Mouse (Mus musculus): ENCODE measurements at regions not wholly inside any gene's neighbourhood (a gene's known extent, or its start where the extent isn't known, plus 50 kb on each side); places are given as distances from the start of the nearest gene placed in this dataset.

DNA sequence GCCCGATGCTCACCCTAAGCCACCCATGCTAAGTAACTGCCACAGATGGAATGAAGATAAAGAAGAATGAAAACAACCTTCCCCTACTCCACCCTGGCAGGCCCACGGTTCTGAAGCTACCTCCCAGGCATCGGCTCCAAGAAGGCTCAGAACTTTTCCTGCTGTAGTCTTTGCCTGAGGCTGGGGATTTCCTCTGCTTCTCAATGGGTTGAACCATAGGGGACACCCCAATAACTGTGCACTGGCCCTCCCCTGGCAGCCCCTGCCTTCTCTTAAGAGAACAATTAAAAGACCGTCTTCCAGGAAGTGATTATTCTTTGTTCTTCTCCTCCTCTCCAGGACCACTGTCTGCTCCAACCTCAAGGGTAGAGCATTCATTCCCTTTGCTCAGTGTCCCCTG lies 191.9 kb downstream of the Maf start:
- H3K27me3 ChIP-seq, result peaks cover 15% of the 10 kb centered on the region
- ATAC-seq (ENCODE audit: low FRiP score, low read depth), result no peak
- H3K4me3 ChIP-seq, result no peak overlapping the region
- 68% methylated on average over 4 of the region's 4 CpGs for WGBS
- H3K4me2 ChIP-seq (replicated peaks), result no peak overlapping the region
- no peaks in the 10 kb centered on the region for H3K36me3 ChIP-seq
- no peak overlapping the region for H3K9ac ChIP-seq
- H3K9me3 ChIP-seq, result no peaks in the 10 kb centered on the region
- H3K27ac ChIP-seq, result no peak overlapping the region
- H3K4me1 ChIP-seq, result 0 out of 2 replicates have a peak, but pooled peaks cover 3% of the 10 kb centered on the region

GRCm38 (mm10) chr8:115514485-115514884 lies 193.1 kb downstream of the Maf start:
- H3K9me3 ChIP-seq, result no peaks in the 10 kb centered on the region
- no peak overlapping the region for H3K4me3 ChIP-seq
- no peak for ATAC-seq (ENCODE audit: low FRiP score, low read depth)
- peaks cover 10% of the 10 kb centered on the region; the same call in 1 of the 2 replicates for H3K4me1 ChIP-seq
- 78% methylated on average over 3 of the region's 3 CpGs for WGBS
- no peak overlapping the region for H3K27ac ChIP-seq
- H3K9ac ChIP-seq, result no peak overlapping the region
- H3K27me3 ChIP-seq, result peaks cover 15% of the 10 kb centered on the region
- H3K36me3 ChIP-seq, result no peaks in the 10 kb centered on the region
- no peak overlapping the region for H3K4me2 ChIP-seq (replicated peaks)

DNA sequence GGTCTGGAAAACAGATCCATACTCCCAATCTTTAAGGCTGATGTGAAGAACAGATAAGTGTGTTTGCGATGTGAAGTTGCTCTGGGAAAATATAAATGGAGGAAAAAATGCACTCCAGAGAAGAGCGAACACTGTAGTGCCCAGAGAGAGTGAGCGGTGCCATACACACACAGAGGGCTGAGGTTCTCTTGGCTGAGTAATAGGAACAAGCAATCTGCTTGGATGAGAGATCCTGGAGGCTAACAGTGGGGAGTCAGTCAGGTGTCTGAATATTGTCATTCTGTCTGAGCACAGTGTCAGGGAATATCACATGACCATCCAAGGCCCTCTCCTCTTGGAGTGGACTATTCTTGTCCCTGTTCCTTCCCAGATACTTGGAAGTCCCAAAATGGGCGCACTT lies 200.4 kb downstream of the Maf start:
- no peaks in the 10 kb centered on the region for H3K9me3 ChIP-seq
- H3K4me2 ChIP-seq (replicated peaks), result no peak overlapping the region
- H3K27me3 ChIP-seq, result no peaks in the 10 kb centered on the region
- H3K4me3 ChIP-seq, result no peak overlapping the region
- H3K36me3 ChIP-seq, result no peaks in the 10 kb centered on the region
- peaks cover 10% of the 10 kb centered on the region; the same call in 1 of the 2 replicates for H3K4me1 ChIP-seq
- H3K9ac ChIP-seq, result no peak overlapping the region
- no peak for ATAC-seq (ENCODE audit: low FRiP score, low read depth)
- WGBS, result 91% methylated on average over 4 of the region's 4 CpGs
- H3K27ac ChIP-seq, result no peak overlapping the region

- Histone ChIP-seq H3K9ac (no peak overlapping the region), H3K9me3 (no peaks in the 10 kb centered on the region), H3K27ac (no peak overlapping the region), H3K4me2 (replicated peaks) (no peak overlapping the region), H3K4me3 (no peak overlapping the region), H3K27me3 (no peaks in the 10 kb centered on the region), H3K4me1 (peaks cover 10% of the 10 kb centered on the region; the same call in 1 of the 2 replicates), H3K36me3 (no peaks in the 10 kb centered on the region)
- ATAC-seq (ENCODE audit: low FRiP score, low read depth), result no peak
- WGBS, result 60% methylated on average over 10 of the region's 10 CpGs
Measured at GRCm38 (mm10) chr8:115506741-115507140, 200.9 kb downstream of the Maf start.

- Histone ChIP-seq H3K4me1 (no peaks in the 10 kb centered on the region), H3K36me3 (no peaks in the 10 kb centered on the region), H3K4me3 (no peak overlapping the region), H3K27me3 (no peaks in the 10 kb centered on the region), H3K9me3 (no peaks in the 10 kb centered on the region), H3K27ac (no peak overlapping the region), H3K4me2 (replicated peaks) (no peak overlapping the region), H3K9ac (no peak overlapping the region)
- ATAC-seq (ENCODE audit: low FRiP score, low read depth), result no peak
- WGBS, result 77% methylated on average over 1 of the region's 1 CpGs
Measured at GRCm38 (mm10) chr8:115496016-115496415, 211.6 kb downstream of the Maf start.

- ATAC-seq (ENCODE audit: low FRiP score, low read depth), result no peak
- H3K4me2 ChIP-seq (replicated peaks), result no peak overlapping the region
Measured at GRCm38 (mm10) chr8:115494353-115494752, 213.2 kb downstream of the Maf start.

DNA sequence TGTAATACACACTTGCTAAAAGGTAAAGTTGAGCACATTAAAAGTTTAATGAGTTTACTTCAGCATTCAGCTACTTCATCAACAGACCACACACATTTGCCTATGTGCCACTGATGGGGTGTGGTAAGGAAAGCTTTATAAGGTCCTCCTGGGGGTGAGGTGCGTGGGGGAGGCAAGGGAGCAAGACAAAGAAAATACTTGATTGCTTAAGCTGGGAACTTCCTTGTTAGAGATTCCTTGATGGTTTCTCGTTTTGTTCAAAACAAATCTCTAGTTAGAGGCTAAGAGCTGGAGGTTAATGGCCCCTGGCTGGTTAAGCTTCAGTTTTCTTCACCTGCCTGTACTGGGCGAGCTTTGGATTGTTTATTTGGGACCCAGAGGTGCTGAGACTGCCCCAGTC lies 220.7 kb downstream of the Maf start:
- Histone ChIP-seq H3K4me2 (replicated peaks) (no peak overlapping the region), H3K4me1 (peaks cover 25% of the 10 kb centered on the region), H3K9me3 (no peaks in the 10 kb centered on the region), H3K27ac (no peak overlapping the region), H3K27me3 (0 out of 2 replicates have a peak, but pooled peaks cover 5% of the 10 kb centered on the region), H3K9ac (no peak overlapping the region), H3K4me3 (no peak overlapping the region), H3K36me3 (no peaks in the 10 kb centered on the region)
- no peak for ATAC-seq (ENCODE audit: low FRiP score, low read depth)
- WGBS, result 23% methylated on average over 3 of the region's 3 CpGs

More at GRCm38 (mm10) chr8:115494353-115494752, 213.2 kb downstream of the Maf start:
- Histone ChIP-seq H3K36me3 (no peaks in the 10 kb centered on the region), H3K27me3 (0 out of 2 replicates have a peak, but pooled peaks cover 3% of the 10 kb centered on the region), H3K27ac (no peak overlapping the region), H3K4me3 (no peak overlapping the region), H3K4me1 (peaks cover 7% of the 10 kb centered on the region; the same call in 1 of the 2 replicates), H3K9me3 (no peaks in the 10 kb centered on the region), H3K9ac (no peak overlapping the region)
- WGBS, result 91% methylated on average over 8 of the region's 8 CpGs

- 17% methylated on average over 7 of the region's 7 CpGs for WGBS
- H3K4me3 ChIP-seq, result no peak overlapping the region
- H3K4me1 ChIP-seq, result peaks cover 20% of the 10 kb centered on the region
- H3K9ac ChIP-seq, result no peak overlapping the region
- peaks cover 2% of the 10 kb centered on the region; the same call in 1 of the 2 replicates for H3K27me3 ChIP-seq
- no peaks in the 10 kb centered on the region for H3K9me3 ChIP-seq
- no peak for ATAC-seq (ENCODE audit: low FRiP score, low read depth)
- H3K36me3 ChIP-seq, result no peaks in the 10 kb centered on the region
- no peak overlapping the region for H3K27ac ChIP-seq
- H3K4me2 ChIP-seq (replicated peaks), result no peak overlapping the region
Measured at GRCm38 (mm10) chr8:115481136-115481535, 226.5 kb downstream of the Maf start.

GRCm38 (mm10) chr8:115478406-115479060 lies 229.1 kb downstream of the Maf start:
- Histone ChIP-seq H3K9ac (no peak overlapping the region), H3K27ac (no peak overlapping the region), H3K36me3 (no peaks in the 10 kb centered on the region), H3K9me3 (no peaks in the 10 kb centered on the region), H3K4me2 (replicated peaks) (no peak overlapping the region), H3K4me1 (peaks cover 20% of the 10 kb centered on the region), H3K27me3 (peaks cover 6% of the 10 kb centered on the region), H3K4me3 (no peak overlapping the region)
- WGBS, result 76% methylated on average over 11 of the region's 11 CpGs
- no peak for ATAC-seq (ENCODE audit: low FRiP score, low read depth)

- Histone ChIP-seq H3K4me1 (peaks cover 8% of the 10 kb centered on the region), H3K27ac (no peak overlapping the region), H3K27me3 (peaks cover 6% of the 10 kb centered on the region), H3K4me2 (replicated peaks) (no peak overlapping the region), H3K36me3 (no peaks in the 10 kb centered on the region), H3K9ac (no peak overlapping the region), H3K9me3 (no peaks in the 10 kb centered on the region), H3K4me3 (no peak overlapping the region)
- WGBS, result 81% methylated on average over 9 of the region's 9 CpGs
- no peak for ATAC-seq (ENCODE audit: low FRiP score, low read depth)
Measured at GRCm38 (mm10) chr8:115476071-115476470, 231.5 kb downstream of the Maf start.

DNA sequence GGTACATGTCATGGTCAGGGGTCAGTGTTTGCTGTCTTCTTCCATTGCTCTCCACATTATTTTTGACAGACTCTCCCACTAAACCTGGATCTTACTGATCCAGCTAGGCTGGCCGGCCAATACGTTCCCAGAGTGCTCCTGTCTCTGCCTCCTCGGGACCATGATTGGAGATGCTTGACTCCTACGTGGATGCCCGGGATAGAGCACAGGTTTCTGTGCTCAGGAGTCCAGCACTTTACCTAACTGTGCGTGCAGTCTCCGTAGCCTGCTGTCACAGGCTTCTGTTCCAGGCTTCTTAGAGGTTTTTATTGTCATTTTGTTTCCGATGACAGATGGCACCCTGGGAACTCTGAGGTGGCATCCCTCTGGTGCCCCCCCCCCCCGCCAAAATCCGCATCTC lies 232.4 kb downstream of the Maf start:
- ATAC-seq (ENCODE audit: low FRiP score, low read depth), result no peak
- WGBS, result 85% methylated on average over 10 of the region's 10 CpGs

GRCm38 (mm10) chr8:115473974-115474373 lies 233.6 kb downstream of the Maf start:
- no peaks in the 10 kb centered on the region for H3K4me1 ChIP-seq
- H3K9ac ChIP-seq, result no peak overlapping the region
- no peak overlapping the region for H3K4me3 ChIP-seq
- H3K4me2 ChIP-seq (replicated peaks), result no peak overlapping the region
- no peaks in the 10 kb centered on the region for H3K36me3 ChIP-seq
- 55% methylated on average over 8 of the region's 8 CpGs for WGBS
- no peak overlapping the region for H3K27ac ChIP-seq
- no peaks in the 10 kb centered on the region for H3K9me3 ChIP-seq
- ATAC-seq (ENCODE audit: low FRiP score, low read depth), result no peak
- peaks cover 6% of the 10 kb centered on the region for H3K27me3 ChIP-seq

More for the DNA sequence above, 232.4 kb downstream of the Maf start:
- Histone ChIP-seq H3K9me3 (no peaks in the 10 kb centered on the region), H3K36me3 (no peaks in the 10 kb centered on the region), H3K4me1 (no peaks in the 10 kb centered on the region), H3K4me2 (replicated peaks) (no peak overlapping the region), H3K9ac (no peak overlapping the region), H3K27me3 (peaks cover 6% of the 10 kb centered on the region), H3K27ac (no peak overlapping the region), H3K4me3 (no peak overlapping the region)

- H3K4me2 ChIP-seq (replicated peaks), result peak overlapping the region; percentile 30
- H3K27me3 ChIP-seq, result peaks cover 27% of the 10 kb centered on the region
- peaks cover 25% of the 10 kb centered on the region for H3K4me1 ChIP-seq
- no peak overlapping the region for H3K4me3 ChIP-seq
- H3K9ac ChIP-seq, result no peak overlapping the region
- no peak overlapping the region for H3K27ac ChIP-seq
- no peaks in the 10 kb centered on the region for H3K9me3 ChIP-seq
- ATAC-seq (ENCODE audit: low FRiP score, low read depth), result no peak; the same call in 1 of the 2 replicates
- no peaks in the 10 kb centered on the region for H3K36me3 ChIP-seq
- 16% methylated on average over 9 of the region's 9 CpGs for WGBS
Measured at GRCm38 (mm10) chr8:115466553-115466952, 241.0 kb downstream of the Maf start.
